Mouse (Mus musculus) C2C12 (cell line): ENCODE data around the gene E2f2. TPM values are rescaled to one million over a fixed set of nuclear protein-coding genes. Genes with fewer than 3 reads are reported as not detected.

Source experiments
- H3K27me3 ChIP-seq: one replicate; pipeline ENCODE4 v1.6.1; 2011; ENCODE audit not compliant: control insufficient read depth, insufficient read depth, insufficient read length
- H3K36me3 ChIP-seq: one replicate; pipeline ENCODE4 v1.6.1; 2011; ENCODE audit not compliant: control insufficient read depth, insufficient read depth
- H3K4me3 ChIP-seq: one replicate; pipeline ENCODE4 v1.5.1; 2011; ENCODE audit warnings: mild to moderate bottlenecking, control low read depth; ENCODE audit not compliant: poor library complexity, insufficient read depth, severe bottlenecking
- H3K79me2 ChIP-seq: one replicate; pipeline ENCODE4 v1.6.1; 2011; ENCODE audit not compliant: control insufficient read depth, insufficient read depth
- H3K79me3 ChIP-seq: one replicate; pipeline ENCODE4 v1.6.1; 2011; ENCODE audit warnings: low read depth, control low read depth
- H3ac ChIP-seq: one replicate; pipeline ENCODE3; 2011; ENCODE audit warnings: low read depth; ENCODE audit not compliant: control insufficient read depth, insufficient read length
- CEBPB ChIP-seq: IDR thresholded peaks from one replicate; pipeline ENCODE4 v1.6.1; 2011; ENCODE audit warnings: low read depth, mild to moderate bottlenecking, control low read depth, moderate library complexity
- CTCF ChIP-seq: IDR thresholded peaks from one replicate; pipeline ENCODE4 v1.5.1; 2011; ENCODE audit not compliant: control insufficient read depth, insufficient read depth, insufficient read length
- FOSL1 ChIP-seq: IDR thresholded peaks from one replicate; pipeline ENCODE4 v1.8.0; 2011; ENCODE audit warnings: mild to moderate bottlenecking, low read length; ENCODE audit not compliant: poor library complexity, insufficient read depth, severe bottlenecking
- MAX ChIP-seq: IDR thresholded peaks from one replicate; pipeline ENCODE4 v1.6.1; 2011; ENCODE audit warnings: mild to moderate bottlenecking, control low read depth
- MYOD1 ChIP-seq: IDR thresholded peaks from one replicate; pipeline ENCODE4 v1.6.1; 2011; ENCODE audit warnings: low read depth; ENCODE audit not compliant: control insufficient read depth, insufficient read length
- MYOG ChIP-seq: IDR thresholded peaks from one replicate; pipeline ENCODE4 v1.6.1; 2011; ENCODE audit not compliant: control insufficient read depth, insufficient read length; ENCODE audit errors: extremely low read depth
- USF1 ChIP-seq: IDR thresholded peaks from one replicate; pipeline ENCODE4 v1.6.1; 2011; ENCODE audit warnings: low read depth, mild to moderate bottlenecking, control low read depth, moderate library complexity
- polyA plus RNA-seq: library from polyadenylated mRNA; unstranded; fragments of >200 nt; fragmentation: generic; extraction: Trizol; gene quantifications from one replicate; pipeline ENCODE4 v1.2.1, GENCODE M21; 2012; ENCODE audit warnings: missing spikeins

The E2f2 gene
- polyA plus RNA-seq, 1 experiment: 11.5 TPM

DNA sequence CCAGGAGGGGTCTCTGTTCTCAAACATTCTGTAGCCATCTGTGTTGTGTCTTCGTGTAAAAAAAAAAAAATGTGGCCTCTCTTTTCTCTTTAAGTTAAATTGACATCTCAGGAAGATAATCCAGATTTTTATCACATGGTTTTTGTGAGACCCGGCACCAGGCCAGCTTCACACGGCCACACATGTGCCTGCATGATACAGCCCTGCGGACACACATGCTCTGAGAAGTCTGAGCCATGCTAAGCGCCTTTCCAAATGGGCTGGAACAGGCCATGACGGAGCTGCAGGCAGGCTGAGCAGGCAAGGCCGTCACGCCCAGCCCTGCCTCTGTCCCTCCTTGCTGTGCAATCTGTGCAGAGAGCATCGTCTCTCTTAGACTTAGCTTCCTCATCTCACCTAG lies 17.7 kb upstream of the E2f2 start:
- no peaks in the 10 kb centered on the region for H3K36me3 ChIP-seq
- TF ChIP-seq FOSL1 (no peak), USF1 (no peak)
- H3ac ChIP-seq: no peak overlapping the region
- no peaks in the 10 kb centered on the region for H3K27me3 ChIP-seq
- no peaks in the 10 kb centered on the region for H3K79me2 ChIP-seq
- H3K4me3 ChIP-seq: no peak overlapping the region
- no peaks in the 10 kb centered on the region for H3K79me3 ChIP-seq

DNA sequence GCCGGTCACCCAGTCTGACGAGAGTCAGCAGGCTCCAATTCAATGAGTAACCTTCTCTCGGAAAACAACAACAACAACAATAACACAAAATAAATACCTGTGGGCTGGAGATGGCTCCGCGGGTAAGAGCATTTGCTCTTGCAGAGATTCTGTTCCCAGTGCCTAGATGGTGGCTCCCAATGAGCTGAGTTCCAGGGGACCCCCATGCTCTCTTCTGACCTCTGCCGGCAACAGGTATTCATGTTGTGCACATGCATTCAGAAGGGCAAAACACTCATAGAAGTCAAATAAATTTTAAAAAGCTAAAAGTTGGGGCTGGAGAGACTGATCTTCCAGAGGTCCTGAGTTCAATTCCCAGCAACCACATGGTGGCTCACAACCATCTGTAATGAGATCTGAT lies 13.7 kb upstream of the E2f2 start:
- Histone ChIP-seq H3K36me3 (no peaks in the 10 kb centered on the region), H3K79me2 (no peaks in the 10 kb centered on the region), H3K4me3 (no peak overlapping the region), H3K27me3 (no peaks in the 10 kb centered on the region), H3K79me3 (no peaks in the 10 kb centered on the region), H3ac (no peak overlapping the region)
- TF ChIP-seq MYOG: no peak
- TF ChIP-seq FOSL1: no peak
- no peak for TF ChIP-seq MAX
- no peak for TF ChIP-seq MYOD1
- TF ChIP-seq CTCF: no peak
- no peak for TF ChIP-seq CEBPB
- no peak for TF ChIP-seq USF1

DNA sequence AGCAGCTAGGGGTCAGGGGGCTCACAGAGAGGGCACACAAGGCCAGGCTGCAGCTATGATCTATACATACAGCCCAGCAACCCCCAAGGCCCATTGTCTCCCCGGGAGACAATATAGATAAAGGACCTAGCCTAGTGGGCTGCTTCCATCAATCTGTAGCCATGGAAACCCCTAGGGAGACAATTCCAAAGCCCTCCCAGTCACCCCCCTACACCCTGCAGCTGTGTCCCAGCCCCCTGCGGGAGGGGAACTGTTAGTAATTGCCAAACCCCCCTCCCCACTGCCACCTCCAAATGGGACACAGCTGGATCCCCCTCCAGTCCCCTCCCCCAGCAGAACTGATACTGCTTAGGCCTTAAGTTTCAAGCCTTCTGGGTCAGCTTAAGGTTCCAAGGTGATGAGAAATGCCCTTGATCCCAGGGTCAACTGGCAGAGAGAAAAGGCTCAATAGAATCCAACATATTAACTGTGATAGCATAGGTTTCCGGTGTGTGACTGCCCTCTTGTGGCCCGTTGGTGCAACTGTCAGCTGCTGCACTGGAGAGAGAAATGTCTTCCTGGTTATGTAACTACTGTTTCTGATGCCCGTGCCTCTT lies 12.3 kb upstream of the E2f2 start:
- Histone ChIP-seq H3K79me3 (no peaks in the 10 kb centered on the region), H3K27me3 (no peaks in the 10 kb centered on the region)
- TF ChIP-seq CTCF: peak; percentile 84
- no peak for TF ChIP-seq MYOD1

DNA sequence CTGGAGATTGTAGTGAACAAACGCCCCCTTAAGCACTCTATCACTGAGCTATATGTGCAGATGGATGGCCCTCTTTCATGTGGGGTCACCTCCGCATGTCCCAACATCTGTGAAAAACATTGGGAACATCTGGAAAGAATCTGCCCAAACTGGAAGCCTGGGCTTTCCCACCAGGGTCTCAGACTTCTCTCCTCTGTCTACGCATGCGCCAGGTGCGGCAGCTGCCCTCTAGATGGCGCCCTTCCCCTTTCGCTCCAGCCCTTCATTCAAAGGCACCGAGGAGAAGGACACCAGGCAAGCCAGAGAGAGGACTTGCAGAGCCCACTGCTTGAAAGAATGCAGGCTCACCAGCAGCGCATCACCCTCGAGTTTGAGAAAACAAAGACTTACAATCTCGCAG lies 8.7 kb upstream of the E2f2 start:
- H3K4me3 ChIP-seq: no peak overlapping the region
- no peaks in the 10 kb centered on the region for H3K36me3 ChIP-seq
- no peaks in the 10 kb centered on the region for H3K79me3 ChIP-seq
- H3K27me3 ChIP-seq: no peaks in the 10 kb centered on the region
- TF ChIP-seq CTCF (peak; percentile 89), USF1 (no peak), MYOD1 (no peak), MAX (no peak), FOSL1 (no peak)
- no peak overlapping the region for H3ac ChIP-seq
- no peaks in the 10 kb centered on the region for H3K79me2 ChIP-seq

More for the DNA sequence above, 12.3 kb upstream of the E2f2 start:
- Histone ChIP-seq H3K36me3 (no peaks in the 10 kb centered on the region), H3K79me2 (no peaks in the 10 kb centered on the region), H3ac (no peak overlapping the region), H3K4me3 (no peak overlapping the region)

DNA sequence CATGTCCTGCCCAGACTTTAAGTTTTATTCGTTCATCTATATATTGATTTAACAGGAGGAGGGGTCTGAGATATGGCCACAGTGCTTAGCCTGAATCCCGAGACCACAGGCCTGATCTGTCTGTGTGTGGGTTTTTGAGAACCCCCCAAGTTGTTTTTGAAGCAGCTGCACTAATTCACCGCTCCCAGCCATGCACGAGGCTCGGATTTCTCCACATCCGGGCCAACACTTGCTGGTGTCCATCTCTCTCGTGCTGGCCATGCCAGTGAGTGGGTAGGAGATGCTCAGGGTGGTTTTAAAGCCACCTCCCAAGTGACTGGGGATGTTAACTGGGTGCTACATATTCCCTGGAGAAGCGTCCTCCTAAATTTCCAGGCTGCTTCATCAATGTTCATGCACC lies 7.2 kb upstream of the E2f2 start:
- H3ac ChIP-seq: no peak overlapping the region
- no peak overlapping the region for H3K4me3 ChIP-seq
- no peaks in the 10 kb centered on the region for H3K36me3 ChIP-seq
- TF ChIP-seq FOSL1 (no peak), MAX (peak; percentile 54), CTCF (no peak), CEBPB (no peak), MYOG (no peak), USF1 (no peak), MYOD1 (peak; percentile 97)
- no peaks in the 10 kb centered on the region for H3K27me3 ChIP-seq
- no peaks in the 10 kb centered on the region for H3K79me3 ChIP-seq
- no peaks in the 10 kb centered on the region for H3K79me2 ChIP-seq

DNA sequence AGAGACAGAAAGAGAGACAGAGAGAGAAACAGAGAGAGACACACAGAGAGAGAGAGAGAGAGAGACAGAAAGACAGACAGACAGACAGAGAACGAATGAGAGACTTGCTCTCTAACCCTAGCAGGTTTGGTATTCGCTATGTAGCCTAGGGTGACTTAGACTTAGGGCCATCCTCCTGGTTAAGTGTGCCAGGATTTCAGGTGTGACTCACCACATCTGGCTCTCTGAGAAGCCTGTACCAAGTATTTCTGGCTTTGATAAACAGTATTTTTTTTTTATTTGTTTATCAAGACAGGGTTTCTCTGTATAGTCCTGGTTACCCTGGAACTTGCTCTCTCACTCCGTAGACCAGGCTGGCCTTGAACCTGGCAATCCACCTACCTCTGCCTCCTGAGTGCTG lies 4.5 kb upstream of the E2f2 start:
- H3K4me3 ChIP-seq: no peak overlapping the region
- H3K79me3 ChIP-seq: no peaks in the 10 kb centered on the region
- no peaks in the 10 kb centered on the region for H3K36me3 ChIP-seq
- H3K27me3 ChIP-seq: no peaks in the 10 kb centered on the region
- H3K79me2 ChIP-seq: peaks cover 2% of the 10 kb centered on the region
- TF ChIP-seq MYOD1 (no peak), CEBPB (no peak), FOSL1 (no peak), MYOG (no peak), MAX (no peak), USF1 (no peak), CTCF (no peak)
- no peak overlapping the region for H3ac ChIP-seq
